Mouse (Mus musculus): ENCODE measurements around the gene Mc1r.

The Mc1r gene

DNA sequence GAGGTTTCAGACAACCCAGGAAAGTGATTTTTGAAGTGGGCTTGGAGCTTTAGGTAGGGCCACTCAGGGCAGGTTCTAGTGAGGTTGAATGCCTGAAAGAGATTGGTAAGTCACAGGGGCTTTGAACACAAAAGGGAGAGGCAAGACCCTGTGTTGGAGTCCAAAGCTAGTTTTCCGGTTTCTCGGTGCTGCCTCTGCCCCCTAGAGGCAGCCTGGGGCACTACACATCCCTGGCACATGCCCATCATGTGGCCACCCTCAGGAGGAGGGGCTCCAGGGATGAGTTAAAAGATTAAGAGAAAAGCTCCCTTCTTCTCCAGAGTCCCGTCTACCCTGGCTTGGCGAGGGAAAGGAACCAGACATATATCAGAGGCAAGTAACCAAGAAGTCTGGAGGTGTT is at the start of gene Mc1r:
Gene Mc1r, plus strand, starts transcription at position 322 of the 400 bp plus-strand sequence.
- DNase-seq (ENCODE audit: low read depth): peak; percentile 83

DNA sequence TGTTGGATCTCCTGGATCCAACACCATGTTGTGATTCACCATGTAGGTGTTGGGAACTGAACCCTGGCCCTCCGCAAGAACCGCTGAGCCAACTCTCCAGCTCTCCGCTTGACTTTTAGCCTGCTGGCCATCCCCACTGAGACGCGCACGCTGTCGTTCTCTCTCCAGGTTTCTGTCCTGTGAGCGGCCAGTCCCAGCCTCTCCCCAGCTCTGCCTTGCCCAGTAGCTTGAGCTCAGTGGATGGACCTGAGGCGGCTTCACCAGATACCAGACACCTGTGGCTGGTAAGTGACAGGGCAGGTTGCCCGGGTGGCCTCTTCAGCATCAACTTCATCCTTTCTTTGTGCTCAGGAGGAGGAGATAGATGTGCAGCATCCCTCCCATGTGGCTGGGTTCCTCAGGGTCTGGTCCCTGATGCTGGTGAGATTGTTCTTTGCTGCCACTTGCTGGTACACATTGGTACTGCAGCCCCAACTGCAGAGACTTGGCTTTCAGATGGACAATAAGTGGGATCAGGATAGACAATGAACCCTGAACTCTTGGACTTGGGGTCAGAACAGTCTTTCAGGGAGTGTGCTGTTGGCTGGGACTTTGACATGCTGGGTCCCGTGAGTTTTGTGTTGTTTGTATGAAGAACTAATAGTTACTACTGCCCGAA is 45.7 kb upstream of the Mc1r start:
- peak; percentile 87 for DNase-seq (ENCODE audit: low read depth)

DNA sequence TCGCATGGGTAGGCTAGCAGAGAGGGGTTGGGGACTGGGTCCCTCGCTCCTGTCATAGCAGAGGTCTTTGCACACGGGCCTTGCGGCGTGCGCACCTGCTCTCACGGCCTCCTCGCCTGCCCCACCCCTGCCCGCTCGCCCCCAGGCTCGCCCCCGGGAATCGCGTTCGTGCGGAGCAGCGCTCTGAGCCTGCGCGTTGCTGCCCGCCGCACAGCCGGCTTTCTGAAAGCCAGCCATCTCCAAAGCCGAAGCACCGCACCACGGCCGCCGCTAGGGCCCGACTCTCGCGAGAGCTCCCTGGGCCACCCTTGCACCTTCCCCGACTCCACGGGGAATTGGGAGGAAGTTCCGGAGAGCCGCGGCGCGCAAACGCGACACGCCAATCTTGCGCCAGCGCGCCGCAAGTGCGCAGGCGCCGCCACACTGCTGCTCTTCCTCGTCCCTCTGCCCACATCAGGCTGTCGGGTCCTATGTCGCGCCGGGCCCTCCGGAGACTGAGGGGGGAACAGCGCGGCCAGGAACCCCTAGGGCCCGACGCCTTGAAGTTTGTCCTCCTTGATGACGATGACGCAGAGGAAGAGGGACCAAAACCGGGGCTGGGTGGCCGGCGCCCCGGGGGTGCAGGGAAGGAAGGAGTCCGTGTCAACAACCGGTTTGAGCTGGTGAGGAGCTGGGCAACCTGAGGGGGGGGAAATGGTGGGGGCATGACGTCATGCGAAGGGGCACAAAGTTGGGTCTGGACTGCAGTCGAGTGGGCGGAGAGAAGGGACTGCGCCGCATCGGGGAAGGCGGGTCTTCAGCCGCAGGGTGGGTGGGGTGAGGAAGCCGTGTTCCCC is 33.3 kb upstream of the Mc1r start, which contains the start of gene Tcf25:
Gene Tcf25, plus strand, starts transcription at position 351 of the 836 bp plus-strand sequence.
- DNase-seq (ENCODE audit: low read depth): peak; percentile 97

DNA sequence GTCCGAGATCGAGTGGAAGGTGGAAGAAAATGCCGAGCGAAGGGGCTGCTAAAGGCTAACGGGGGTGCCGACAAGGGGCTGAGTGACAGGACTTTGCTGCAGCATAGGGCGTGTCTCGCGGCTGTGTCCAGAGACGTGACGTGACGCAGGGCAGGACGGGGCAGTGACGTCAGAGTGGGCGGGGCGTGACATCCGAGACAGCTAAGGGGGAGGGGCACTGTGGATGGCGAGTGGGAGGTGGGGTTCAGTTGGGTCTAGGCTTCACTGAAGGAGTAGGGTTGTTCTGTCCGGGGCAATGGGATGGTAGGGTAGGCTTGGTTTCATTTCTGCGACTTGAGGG is 32.7 kb upstream of the Mc1r start:
- peak; percentile 97 for DNase-seq (ENCODE audit: low read depth)

DNA sequence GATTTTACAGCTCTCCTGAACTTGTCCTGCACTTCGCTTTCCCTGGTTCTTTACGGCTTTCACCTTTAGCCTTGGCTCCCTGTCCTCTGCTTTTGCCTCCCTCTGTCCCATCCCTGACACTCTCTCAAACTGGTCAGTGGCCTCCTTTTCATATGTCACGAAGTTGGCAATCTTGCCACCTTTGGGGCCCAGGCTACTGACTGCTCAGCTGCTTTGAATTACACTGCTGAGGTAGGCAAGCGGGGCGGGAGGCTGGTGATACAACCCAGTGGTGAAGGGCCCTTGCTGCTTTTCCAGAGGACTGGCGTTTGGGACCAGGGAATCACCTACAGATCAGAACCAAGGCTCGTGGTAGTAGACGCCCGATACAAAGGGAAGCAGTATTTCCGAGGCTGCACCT is 31.2 kb upstream of the Mc1r start:
- no peak for DNase-seq (ENCODE audit: low read depth)

DNA sequence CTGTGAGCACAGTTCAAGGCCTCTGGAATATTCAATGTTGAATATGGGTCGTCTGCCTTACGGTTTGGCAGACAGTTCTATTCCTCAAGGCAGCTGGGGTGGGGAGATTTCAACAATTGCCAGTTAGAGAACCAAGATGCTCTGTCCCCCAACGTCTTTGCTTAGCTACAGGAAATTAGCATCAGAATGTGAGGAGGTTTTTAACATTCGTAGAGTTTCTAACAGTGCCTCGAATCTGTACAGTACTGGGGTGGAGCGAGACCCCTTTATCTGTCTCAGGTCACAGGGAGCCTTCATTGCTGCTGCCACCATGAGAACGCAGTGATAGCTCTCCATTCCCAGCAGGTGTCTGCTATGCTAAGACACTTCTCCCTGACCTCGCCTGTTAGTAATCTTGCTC is 30.8 kb upstream of the Mc1r start:
- no peak for DNase-seq (ENCODE audit: low read depth)

DNA sequence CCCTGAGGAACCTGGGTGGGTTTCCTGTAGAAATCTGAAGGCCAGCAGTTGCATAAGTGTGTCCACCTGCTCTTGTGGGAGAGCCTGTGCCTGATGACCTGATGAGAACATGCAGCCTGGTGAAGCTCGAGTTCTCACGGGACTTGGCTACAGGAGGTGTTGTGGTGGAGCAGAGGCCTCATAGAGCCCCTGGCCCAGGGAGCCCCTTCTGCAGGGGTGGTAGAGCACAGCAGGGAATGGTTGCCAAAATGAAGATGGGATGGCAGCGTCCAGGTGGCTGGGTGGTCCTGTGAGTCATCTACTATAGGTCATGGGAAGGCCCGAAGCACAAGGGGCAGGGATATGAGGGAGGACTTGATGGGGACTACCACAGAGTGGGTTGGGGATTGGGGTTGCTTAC is 25.2 kb upstream of the Mc1r start:
- no peak for DNase-seq (ENCODE audit: low read depth)

DNA sequence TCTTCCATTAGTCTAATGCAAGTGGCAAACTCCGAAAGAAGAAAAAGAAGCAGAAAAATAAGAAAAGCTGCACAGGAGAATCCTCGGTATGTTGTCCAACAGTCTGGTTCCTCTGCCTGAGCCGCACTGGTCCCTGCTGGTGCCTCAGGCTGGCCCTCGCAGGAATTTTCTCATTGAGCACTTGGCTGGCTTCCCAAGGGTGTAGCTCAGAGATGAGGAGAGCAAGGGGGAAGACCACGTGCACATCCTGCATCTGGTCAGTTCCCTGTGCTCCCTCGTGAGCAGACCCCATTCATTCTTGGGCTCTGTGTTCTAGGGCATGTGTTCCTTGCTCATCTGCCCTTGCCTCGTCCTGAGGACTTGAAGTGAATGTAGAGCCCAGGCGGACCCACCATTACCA is 24.4 kb upstream of the Mc1r start:
- no peak for DNase-seq (ENCODE audit: low read depth)

DNA sequence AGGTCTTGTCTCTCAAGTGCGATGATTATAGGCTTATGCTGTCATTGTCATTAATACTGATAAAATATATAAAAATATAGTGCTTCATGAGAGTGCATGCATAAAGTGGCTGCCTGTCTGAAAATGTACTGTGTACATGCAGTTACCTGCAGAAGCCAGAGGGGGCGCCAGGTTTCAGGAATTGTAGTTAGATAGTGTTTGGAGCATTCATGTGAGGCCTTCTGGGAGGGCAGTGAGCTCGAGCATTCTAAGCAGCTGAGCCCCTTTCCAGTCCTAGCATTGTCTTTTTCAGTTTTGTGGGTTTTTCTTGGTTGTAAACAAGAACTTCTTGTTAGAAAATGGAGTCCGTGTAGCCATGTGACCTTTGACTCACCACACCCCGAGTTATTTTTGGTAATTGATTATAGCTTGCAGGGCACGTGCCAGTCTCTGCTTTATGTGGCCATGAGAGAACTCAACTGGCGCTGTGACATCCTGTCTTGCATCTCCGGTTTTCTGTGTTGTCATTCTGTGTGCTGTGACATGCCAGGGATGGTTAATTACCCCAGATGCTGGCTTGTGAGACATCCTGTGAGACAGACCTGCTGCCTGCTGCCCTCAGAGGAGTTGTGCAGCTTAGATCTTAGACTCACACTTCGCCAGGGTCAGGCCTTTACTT is 21.9 kb upstream of the Mc1r start:
- DNase-seq (ENCODE audit: low read depth): peak; percentile 63

DNA sequence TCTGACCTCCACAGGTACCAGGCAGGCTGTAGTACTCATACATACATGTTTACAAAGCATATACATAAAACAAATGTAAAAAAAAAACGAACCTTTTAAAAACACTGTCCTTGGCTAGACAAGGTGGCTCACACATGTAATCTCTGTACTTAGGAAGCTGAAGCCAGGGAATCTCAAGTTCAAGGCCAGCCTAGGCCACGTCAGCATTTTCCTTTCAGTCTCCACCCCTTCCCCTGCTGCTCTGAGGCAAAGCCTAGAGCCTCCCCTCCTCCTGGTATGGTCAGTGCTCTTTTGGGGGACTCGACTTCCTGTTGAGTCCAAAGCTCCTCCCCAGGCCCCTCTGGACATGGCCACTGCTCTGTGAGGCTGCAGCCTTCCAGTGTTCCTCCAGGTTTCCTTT is 19.9 kb upstream of the Mc1r start:
- no peak for DNase-seq (ENCODE audit: low read depth)

DNA sequence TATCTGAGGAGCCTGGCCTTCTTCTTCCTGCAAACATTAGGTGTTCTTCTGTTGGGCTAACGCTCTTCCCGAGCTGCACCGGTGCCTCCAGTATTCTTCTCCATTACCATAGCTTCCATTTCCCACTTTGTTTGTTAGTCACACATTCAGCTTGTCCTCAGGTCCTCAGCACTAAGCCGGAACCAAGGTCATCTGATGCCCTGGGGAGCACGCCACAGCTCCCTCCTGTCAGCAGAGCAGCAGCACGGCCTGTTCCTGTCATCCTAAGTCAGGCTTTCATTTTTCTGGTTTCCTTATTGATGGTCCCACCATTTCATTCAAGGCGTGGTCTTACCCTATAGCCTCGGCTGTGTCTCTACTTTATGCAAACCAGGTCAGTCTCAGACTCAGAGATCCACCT is 19.1 kb upstream of the Mc1r start:
- DNase-seq (ENCODE audit: low read depth): no peak

DNA sequence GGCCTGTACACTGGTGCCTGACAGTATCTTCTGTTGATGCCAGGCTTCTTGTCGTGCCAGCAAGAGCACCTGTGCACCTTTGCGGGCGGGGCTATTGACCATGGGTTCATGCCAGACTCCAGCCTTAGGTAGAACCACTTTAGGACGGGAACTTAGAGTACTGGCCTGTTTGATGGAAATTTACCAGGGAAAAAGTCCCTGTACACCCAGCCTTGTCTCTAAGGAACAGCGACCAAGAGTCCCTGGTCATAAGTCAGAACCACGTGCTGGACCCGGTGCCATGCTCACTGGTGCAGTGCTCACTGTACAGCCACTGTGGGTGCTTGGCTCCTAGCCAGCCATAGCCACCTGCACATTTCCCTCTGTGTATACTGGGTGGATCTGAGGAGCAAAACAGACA is 17.9 kb upstream of the Mc1r start:
- no peak for DNase-seq (ENCODE audit: low read depth)

DNA sequence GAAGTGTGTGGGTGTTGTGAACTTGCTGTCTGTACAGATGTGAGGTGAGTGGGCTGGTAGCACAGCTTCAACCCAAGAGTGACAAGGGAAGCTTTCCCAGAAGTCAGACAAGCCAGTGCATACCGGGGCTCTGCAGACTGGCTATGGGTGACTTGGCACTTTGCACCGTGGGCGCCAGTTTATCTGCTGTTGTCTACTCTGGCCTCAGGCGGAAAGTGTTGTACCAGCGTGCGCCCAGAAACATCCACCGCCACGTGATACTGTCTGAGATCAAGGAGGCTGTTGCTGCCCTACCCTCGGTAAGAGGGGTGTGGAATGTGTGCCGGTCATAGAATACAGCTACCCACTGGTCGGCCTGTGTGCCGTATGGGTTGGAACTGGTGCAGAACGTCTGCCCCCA is 8.6 kb upstream of the Mc1r start:
- no peak for DNase-seq (ENCODE audit: low read depth)

DNA sequence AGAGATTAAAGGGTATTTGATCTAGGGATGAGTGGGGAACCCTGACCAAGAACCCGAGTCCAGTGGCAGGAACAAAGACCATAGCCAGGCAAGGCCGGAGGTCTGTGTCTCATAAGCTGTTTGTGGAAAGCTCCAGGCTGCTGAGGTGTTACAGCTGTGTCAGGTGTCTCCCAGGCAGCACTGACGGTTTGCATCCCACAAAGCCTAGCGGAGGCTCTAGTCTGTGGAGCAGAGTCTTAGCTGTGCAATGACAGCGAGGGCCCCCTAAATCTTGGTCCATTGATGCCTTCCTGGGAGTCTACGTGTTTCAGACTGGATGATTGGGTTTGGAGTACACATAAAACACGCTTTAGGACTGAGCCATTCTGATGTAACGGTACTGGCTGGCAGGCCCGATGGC is 5.0 kb upstream of the Mc1r start:
- no peak for DNase-seq (ENCODE audit: low read depth)

DNA sequence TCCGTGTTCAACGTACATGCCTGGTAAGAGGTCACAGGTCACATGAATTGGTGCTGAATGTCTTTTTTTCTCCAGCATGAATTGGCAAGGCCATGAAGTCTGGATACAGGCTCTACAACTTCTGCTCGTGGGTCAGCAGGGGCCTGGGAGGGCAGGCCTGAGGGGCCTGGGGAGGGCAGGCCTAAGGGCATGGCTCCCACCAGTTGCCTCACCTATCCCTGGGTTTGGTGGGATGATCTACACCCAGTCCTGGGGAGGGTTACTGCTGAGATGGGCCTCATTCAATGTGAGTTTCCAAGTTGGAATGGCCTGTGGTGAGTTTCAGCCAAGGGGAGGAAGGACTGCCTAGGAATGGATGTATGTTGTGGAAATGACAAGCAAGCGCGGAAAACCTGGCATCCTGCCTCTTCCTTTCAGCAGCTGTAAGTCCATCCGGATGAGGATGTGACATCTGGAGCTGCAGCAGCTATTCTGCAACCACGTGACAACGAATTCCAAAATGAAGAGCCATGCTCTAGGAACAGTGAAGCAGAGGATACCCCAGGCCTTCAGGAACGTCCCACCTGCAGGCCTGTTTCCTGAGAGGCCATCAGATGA is 4.1 kb upstream of the Mc1r start:
- DNase-seq (ENCODE audit: low read depth): no peak

DNA sequence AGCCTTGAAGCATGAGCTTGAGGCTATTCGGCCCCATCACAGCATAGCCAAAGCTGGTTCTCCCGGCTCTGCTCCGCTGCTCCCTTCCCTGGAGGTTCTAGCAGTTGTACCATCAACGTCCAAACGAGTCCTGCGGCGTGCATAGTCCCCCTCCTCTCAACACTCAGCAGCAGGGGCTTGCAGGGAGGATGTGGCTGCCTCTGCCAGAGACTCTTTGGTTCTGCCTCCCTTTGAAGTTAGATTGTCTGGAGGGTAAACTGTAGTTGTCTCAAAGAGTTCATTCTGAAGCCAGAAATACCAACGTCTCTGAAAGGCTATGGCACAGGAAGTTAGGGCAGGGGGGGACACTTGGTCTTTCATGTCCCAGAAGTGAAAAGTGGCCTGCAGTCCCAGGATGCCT is 2.4 kb upstream of the Mc1r start:
- peak; percentile 28 for DNase-seq (ENCODE audit: low read depth)

DNA sequence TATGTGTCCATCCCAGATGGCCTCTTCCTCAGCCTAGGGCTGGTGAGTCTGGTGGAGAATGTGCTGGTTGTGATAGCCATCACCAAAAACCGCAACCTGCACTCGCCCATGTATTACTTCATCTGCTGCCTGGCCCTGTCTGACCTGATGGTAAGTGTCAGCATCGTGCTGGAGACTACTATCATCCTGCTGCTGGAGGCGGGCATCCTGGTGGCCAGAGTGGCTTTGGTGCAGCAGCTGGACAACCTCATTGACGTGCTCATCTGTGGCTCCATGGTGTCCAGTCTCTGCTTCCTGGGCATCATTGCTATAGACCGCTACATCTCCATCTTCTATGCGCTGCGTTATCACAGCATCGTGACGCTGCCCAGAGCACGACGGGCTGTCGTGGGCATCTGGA is 705 bp downstream of the Mc1r start:
- DNase-seq (ENCODE audit: low read depth): no peak

DNA sequence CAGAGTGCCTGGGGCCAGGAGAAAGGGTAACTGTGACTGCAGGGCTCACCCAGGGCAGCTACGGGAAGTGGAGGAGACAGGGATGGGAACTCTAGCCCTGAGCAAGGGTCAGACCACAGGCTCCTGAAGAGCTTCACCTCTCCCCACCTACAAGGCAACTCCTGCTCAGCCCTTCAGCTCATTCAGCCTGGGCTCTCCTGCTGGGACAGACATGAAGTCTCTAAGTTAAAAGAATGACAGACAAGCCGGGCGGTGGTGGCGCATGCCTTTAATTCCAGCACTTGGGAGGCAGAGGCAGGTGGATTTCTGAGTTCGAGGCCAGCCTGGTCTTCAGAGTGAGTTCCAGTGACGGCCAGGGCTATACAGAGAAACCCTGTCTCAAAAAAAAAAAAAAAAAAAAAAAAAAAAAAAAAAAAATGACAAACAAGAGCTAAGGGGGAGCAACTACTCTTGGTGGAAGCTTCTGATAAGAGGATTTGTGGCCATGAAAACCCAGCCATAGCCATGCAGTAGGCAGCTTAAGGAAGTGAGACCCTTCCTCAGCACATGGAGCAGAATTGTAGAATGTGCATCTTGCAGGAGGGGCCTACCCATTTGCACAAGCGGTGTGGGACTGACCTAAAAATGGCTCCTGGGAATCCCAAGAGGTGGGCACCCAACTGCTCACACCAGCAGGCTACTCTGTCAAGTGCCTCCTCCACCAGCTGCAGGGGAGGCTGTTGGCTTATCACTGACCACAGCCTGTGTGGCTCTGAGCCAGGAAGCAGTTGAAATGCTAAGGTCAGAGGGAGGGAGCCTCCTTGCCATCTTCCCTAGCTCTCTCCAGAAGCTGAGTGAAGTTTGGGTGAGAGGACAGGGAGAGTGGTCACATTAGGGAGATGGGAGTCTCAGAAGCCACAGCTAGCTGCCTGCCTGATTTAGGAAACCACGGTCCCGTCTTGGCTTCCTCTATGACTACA is 2.0 kb downstream of the Mc1r start:
- DNase-seq (ENCODE audit: low read depth): peak; percentile 29

DNA sequence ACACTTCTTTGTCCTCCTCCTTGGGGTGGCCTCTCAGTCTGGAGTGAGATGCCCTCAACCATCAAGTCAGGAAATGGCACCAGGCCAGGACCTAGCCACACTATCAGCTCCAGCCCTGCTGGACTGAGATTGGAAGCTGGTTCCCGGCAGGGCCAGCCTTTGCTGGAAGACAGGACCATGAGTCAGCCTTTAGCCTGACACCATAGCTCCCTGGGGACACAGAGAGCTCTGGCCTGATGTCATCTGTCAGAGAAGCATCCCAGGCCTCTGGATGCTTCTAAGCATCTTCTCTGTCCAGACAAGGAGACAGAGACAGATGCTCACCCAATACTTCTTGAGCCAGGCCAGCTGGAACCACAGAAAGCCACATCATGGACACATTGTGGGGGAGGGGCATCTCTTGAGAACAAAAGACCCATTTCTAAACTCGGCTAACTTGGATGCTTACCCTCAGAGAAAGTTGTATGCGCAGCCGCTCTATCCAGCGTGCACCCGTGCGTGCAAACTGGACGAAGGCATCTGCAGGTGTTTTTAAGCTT is 3.2 kb downstream of the Mc1r start:
- no peak for DNase-seq (ENCODE audit: low read depth)

DNA sequence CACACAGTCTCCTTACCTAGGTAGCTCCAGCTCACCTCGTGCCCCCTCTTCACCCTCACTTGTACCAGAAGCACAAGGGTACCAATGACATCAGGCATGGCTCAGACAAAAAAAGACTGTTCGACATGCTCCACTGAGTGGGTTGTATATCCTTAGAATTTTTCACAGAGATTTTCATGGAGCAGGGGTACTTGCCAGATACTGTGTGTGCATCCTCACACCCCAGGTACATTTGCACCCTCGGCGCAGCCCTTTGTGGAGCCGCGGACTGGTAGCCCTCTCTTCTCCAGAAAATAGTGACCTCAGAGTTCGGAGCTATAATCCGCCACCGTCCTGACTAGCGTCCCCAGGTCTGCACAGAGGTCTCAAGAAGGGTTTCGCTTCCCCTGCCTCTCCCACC is 3.9 kb downstream of the Mc1r start:
- no peak for DNase-seq (ENCODE audit: low read depth)

DNA sequence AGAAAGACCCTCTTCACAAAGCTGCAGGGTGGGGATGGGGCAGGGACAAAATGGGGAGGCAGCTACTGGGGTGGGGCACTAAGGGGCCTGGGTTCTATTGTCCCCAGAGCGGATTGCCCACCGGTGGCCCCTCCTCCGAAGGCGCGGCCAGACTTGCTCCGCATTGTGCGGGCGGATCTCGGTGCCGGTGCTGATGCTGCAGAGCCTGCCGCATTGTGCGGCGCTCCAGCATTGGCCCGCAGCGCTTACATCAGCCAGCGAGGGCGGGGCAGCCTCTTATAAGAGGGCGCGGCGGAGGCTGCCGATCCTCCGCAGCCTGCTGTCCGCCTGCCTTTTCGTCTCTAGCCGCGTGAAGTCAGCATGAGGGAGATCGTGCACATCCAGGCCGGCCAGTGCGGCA is 4.3 kb downstream of the Mc1r start, which contains the start of gene Tubb3:
Gene Tubb3, plus strand, starts transcription at position 179 of the 400 bp plus-strand sequence.
- peak; percentile 78 for DNase-seq (ENCODE audit: low read depth)
